Mouse (Mus musculus): ENCODE measurements at regions not wholly inside any gene's neighbourhood (a gene's known extent, or its start where the extent isn't known, plus 50 kb on each side); places are given as distances from the start of the nearest gene placed in this dataset.

DNA sequence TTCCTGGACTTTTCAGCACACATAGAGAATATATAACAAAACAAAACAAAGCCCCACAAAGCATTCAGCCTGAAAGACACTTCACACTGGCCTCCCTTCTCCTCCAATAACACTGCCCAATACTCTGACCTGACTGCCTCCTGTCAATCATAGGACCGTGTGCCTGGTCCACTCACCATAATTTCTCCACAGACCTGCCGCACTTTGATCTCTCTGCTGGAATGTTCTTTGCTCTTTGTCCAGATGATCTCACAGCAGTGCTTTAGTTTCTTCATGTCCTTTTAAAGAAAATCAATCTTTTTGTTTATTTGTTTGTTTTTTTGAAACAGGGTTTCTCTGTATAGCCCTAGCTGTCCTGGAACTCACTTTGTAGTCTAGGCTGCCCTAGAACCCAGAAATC, 1496.0 kb upstream of the Nudt12 start:
- intact Hi-C loops (cut with DNase I) = no loop called here
- no peak for DNase-seq

DNA sequence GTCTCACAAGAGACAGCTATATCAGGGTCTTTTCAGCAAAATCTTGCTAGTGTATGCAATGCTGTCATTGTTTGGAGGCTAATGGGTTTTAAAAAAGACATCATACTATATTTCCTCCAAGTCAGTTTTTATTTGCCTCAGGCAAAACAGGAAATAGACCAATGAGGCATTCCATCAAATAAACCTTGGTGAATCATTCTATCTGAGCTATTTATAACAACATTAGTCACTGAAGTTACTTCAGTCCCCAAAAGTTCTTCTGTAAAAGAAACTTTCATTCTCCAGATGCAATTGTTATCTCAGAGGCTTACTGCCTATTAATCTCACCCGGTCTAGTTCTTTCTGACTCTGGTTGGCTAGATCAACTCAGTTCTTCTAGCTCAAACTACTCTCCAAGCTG, 1455.7 kb upstream of the Nudt12 start:
- no peak for DNase-seq
- intact Hi-C loops (cut with DNase I) = no loop called here

DNA sequence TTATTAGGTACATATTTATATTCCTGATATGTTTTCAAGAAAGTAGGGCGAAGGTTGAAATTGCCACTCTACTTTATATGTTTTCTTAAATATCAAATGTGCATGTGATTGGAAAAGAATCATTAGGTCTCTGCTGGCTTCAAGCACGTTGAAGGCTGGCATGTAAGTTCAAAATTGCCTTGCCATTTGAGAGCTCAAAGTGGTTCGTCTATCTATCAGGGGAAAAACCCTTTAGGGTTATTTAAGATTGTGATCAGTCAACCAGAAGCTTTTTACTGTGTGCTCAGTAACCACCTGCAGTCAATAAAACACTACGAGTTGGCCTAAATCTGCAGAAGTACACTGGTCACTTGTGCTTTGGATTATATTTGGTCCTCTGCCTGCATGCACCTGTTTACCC, 1451.9 kb upstream of the Nudt12 start:
- intact Hi-C loops (cut with DNase I) = loop anchor here (2.0 kb wide), 1 partner anchor 40 kb away; no protein-coding TSS in a partner anchor
- no peak for DNase-seq

DNA sequence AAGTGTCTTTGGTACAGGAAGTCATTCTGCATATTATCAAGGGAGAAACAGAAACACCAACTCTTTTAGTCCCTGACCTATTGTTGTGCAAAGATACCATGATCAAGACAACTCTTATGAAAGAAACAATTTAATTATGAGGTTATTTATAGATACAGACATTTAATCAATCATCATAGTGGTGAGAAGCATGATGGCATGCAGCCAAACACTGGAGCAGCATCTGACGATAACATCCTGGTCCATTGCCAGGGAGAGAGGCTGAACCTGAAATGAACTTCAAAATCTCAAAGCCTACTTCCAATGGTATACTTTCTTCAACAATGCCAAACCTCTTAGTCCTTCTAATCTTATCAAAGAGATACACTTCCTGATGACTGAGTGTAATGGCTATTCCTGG, 1439.7 kb upstream of the Nudt12 start:
- no peak for DNase-seq
- intact Hi-C loops (cut with DNase I) = no loop called here

DNA sequence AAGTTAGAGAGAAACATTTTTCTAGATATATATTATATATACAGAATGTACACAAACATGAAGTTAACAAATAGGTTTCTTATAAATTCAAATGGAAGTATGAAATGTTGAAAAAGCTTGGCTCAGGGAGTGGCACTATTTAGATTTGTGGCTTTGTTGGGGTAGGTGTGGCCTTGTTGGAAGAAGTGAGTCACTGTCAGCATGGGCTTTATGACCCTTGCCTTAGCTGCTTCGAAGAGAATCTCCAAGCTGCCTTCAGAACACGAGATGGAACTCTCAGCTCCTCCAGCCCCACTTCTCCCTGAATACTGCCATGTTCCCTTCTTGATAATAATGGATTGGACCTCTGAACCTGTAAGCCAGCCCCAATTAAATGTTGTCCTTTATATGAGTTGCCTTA, 1410.4 kb upstream of the Nudt12 start:
- DNase-seq = no peak
- intact Hi-C loops (cut with DNase I) = no loop called here

All from heart, postnatal 14 days (tissue).